Mouse (Mus musculus) left cerebral cortex, postnatal 4 days (tissue): ENCODE results near the gene Sdhb. TPM values are rescaled to one million over a fixed set of nuclear protein-coding genes. Genes with fewer than 3 reads are reported as not detected.
A peak's percentile ranks its signal among the peaks of the same experiment; 100 is the strongest.

Experiments
- DNase-seq: peaks from one replicate; pipeline ENCODE4 v3.0.0-alpha.2; 2022
- intact Hi-C: fragments of 180-260 bp; cut with DNase I; formaldehyde crosslinking; loops from one replicate; pipeline ENCODE4 v1.15.1; 2025
- total RNA-seq, 2 experiments: library from RNA; stranded (reverse); gene quantifications; 2 replicates each; pipeline ENCODE4 v1.2.3; 2021

The Sdhb gene
- total RNA-seq, 2 experiments from 2014 or later, result 174 to 177 TPM

GRCm38 (mm10) chr4:141010526-141010925 lies 49.5 kb downstream of the Sdhb start:
- no peak for DNase-seq
- intact Hi-C loops, result no loop called here

- intact Hi-C loops, result no loop called here
- DNase-seq, result no peak
These were observed 50.0 kb downstream of the Sdhb start for GRCm38 (mm10) chr4:141010941-141011429.

- intact Hi-C loops, result no loop called here
- peak; percentile 86 for DNase-seq
These were observed 50.7 kb downstream of the Sdhb start for GRCm38 (mm10) chr4:141011556-141012328.

- DNase-seq, result no peak
- intact Hi-C loops, result no loop called here
These were observed 51.6 kb downstream of the Sdhb start for GRCm38 (mm10) chr4:141012558-141012957.

GRCm38 (mm10) chr4:141014114-141014513 lies 53.1 kb downstream of the Sdhb start:
- intact Hi-C loops, result no loop called here
- DNase-seq, result no peak

GRCm38 (mm10) chr4:141014856-141015255 lies 53.9 kb downstream of the Sdhb start:
- intact Hi-C loops, result no loop called here
- no peak for DNase-seq

GRCm38 (mm10) chr4:141015356-141015755 lies 54.4 kb downstream of the Sdhb start:
- no peak for DNase-seq
- intact Hi-C loops, result no loop called here

- DNase-seq, result no peak
- intact Hi-C loops, result no loop called here
These were observed 55.3 kb downstream of the Sdhb start for GRCm38 (mm10) chr4:141016311-141016710.

- intact Hi-C loops, result no loop called here
These were observed 56.8 kb downstream of the Sdhb start for GRCm38 (mm10) chr4:141017657-141018436.

GRCm38 (mm10) chr4:141020220-141020619 lies 59.2 kb downstream of the Sdhb start:
- no peak for DNase-seq
- intact Hi-C loops, result no loop called here

More at GRCm38 (mm10) chr4:141017657-141018436, 56.8 kb downstream of the Sdhb start:
- no peak for DNase-seq

- intact Hi-C loops, result no loop called here
- peak; percentile 91 for DNase-seq
These were observed 60.0 kb downstream of the Sdhb start for GRCm38 (mm10) chr4:141020811-141021613.

GRCm38 (mm10) chr4:141021614-141021929 lies 60.6 kb downstream of the Sdhb start:
- intact Hi-C loops, result no loop called here
- DNase-seq, result peak; percentile 61

GRCm38 (mm10) chr4:141024052-141024451 lies 63.0 kb downstream of the Sdhb start:
- intact Hi-C loops, result no loop called here
- no peak for DNase-seq

- intact Hi-C loops, result no loop called here
- no peak for DNase-seq
These were observed 64.0 kb downstream of the Sdhb start for GRCm38 (mm10) chr4:141024992-141025391.

Other genes with a start within 250 kb of the Sdhb start
- gene Padi6, start 218.6 kb upstream of the Sdhb start, total RNA-seq, result 1 to 10 TPM in 1 of 2 experiments, under 1 TPM in 1; 0.42 to 1.4 TPM
- not detected for gene Padi4, start 187.0 kb upstream of the Sdhb start, total RNA-seq
- gene Padi3, start 150.6 kb upstream of the Sdhb start, total RNA-seq, result not detected
- gene Padi1, start 115.4 kb upstream of the Sdhb start, total RNA-seq, result under 1 TPM in 1 of 2 experiments, not detected in 1; 0.08 TPM
- gene Padi2, start 54.9 kb upstream of the Sdhb start, total RNA-seq, result 1 to 10 TPM; 1.2 TPM
- 100 to 1,000 TPM; 237 to 241 TPM for gene Atp13a2, start 25.7 kb downstream of the Sdhb start, total RNA-seq
- 10 to 100 TPM; 37.0 to 39.0 TPM for gene Mfap2, start 49.2 kb downstream of the Sdhb start, total RNA-seq
- gene Crocc, start 99.3 kb downstream of the Sdhb start, total RNA-seq, result 10 to 100 TPM; 36.7 to 37.2 TPM
- 10 to 100 TPM; 36.6 to 41.4 TPM for gene Necap2, start 117.2 kb downstream of the Sdhb start, total RNA-seq
- gene Spata21, start 127.1 kb downstream of the Sdhb start, total RNA-seq, result under 1 TPM in 1 of 2 experiments, not detected in 1; 0.40 TPM
- 10 to 100 TPM; 54.5 to 56.8 TPM for gene Szrd1, start 178.6 kb downstream of the Sdhb start, total RNA-seq
- gene Fbxo42, start 186.7 kb downstream of the Sdhb start, total RNA-seq, result 10 to 100 TPM; 30.4 to 31.4 TPM